Mouse (Mus musculus) heart, embryonic 14.5 days (tissue): ENCODE data around the gene Fam214b. TPM values are rescaled to one million over a fixed set of nuclear protein-coding genes. Genes with fewer than 3 reads are reported as not detected.
"Not testable (repeated sequence)": the region's sequence is repeated elsewhere in the genome, so short reads cannot be mapped to it uniquely, and the experiment has no call there.

Experiments
- ATAC-seq: fragments of 200-750 bp; cut with Nextera tagmentation; 2 replicates; pipeline ENCODE4 v1.8.0; 2017; ENCODE audit warnings: low read depth, moderate TSS enrichment; ENCODE audit not compliant: insufficient number of reproducible peaks, insufficient read depth, low FRiP score
- H3K27ac ChIP-seq, 2 experiments: fragments of 200-500 bp in 1 of 2; fragments of 300-500 bp in 1 of 2; sonication (generic) in 1 of 2; replicated peaks in 1 of 2; 2 replicates each; pipeline ENCODE4 v1.5.1; 2012 to 2014; ENCODE audit warnings: low read depth in 2 of 2, low read length in 2 of 2, control low read depth in 1 of 2, mild to moderate bottlenecking in 1 of 2, mixed read lengths in 1 of 2; ENCODE audit not compliant: control insufficient read depth in 1 of 2, insufficient read depth in 1 of 2
- H3K27me3 ChIP-seq: fragments of 300-500 bp; sonication (generic); 2 replicates; pipeline ENCODE4 v1.6.1; 2014; ENCODE audit warnings: mild to moderate bottlenecking, low read length, control low read depth; ENCODE audit not compliant: control insufficient read depth, insufficient read depth
- H3K36me3 ChIP-seq: fragments of 300-500 bp; sonication (generic); 2 replicates; pipeline ENCODE4 v1.6.1; 2014; ENCODE audit warnings: mild to moderate bottlenecking, control low read depth, low read length, mixed read lengths; ENCODE audit not compliant: control insufficient read depth, insufficient read depth
- H3K4me1 ChIP-seq, 2 experiments: fragments of 200-500 bp in 1 of 2; fragments of 300-500 bp in 1 of 2; sonication (generic) in 1 of 2; 2 replicates each; pipeline ENCODE4 v1.6.1; 2012 to 2014; ENCODE audit warnings: low read length in 2 of 2, control low read depth in 1 of 2, mixed read lengths in 1 of 2; ENCODE audit not compliant: control insufficient read depth in 2 of 2, insufficient read depth in 2 of 2
- H3K4me2 ChIP-seq: fragments of 300-500 bp; sonication (generic); 2 replicates; pipeline ENCODE4 v1.6.1; 2014; ENCODE audit warnings: mild to moderate bottlenecking, low read length
- H3K4me3 ChIP-seq, 2 experiments: fragments of 200-500 bp in 1 of 2; fragments of 300-500 bp in 1 of 2; sonication (generic) in 1 of 2; 2 replicates each; pipeline ENCODE4 v1.5.1; 2012 to 2014; ENCODE audit warnings: low read length in 2 of 2, mild to moderate bottlenecking in 2 of 2, control low read depth in 1 of 2, low read depth in 1 of 2, moderate library complexity in 1 of 2; ENCODE audit not compliant: control insufficient read depth in 1 of 2, insufficient read depth in 1 of 2
- H3K9ac ChIP-seq: fragments of 300-500 bp; sonication (generic); 2 replicates; pipeline ENCODE4 v1.6.1; 2014; ENCODE audit warnings: mild to moderate bottlenecking, low read length
- H3K9me3 ChIP-seq: fragments of 300-500 bp; sonication (generic); 2 replicates; pipeline ENCODE4 v1.6.1; 2016; ENCODE audit warnings: low read length, control low read depth; ENCODE audit not compliant: control insufficient read depth
- WGBS: fragments of 180-500 bp; shearing (Covaris S2); extraction: QIAGEN DNeasy Blood & Tissue Kit; methylation state at CpG from one replicate; pipeline ENCODE4 v1.1.7; 2014; 5-methylcytosine and 5-hydroxymethylcytosine counted together
- polyA plus RNA-seq: library from polyadenylated mRNA; unstranded; fragments of >200 nt; fragmentation: Nextera tagmentation; extraction: Ambion mirVana; gene quantifications from 2 replicates; pipeline ENCODE4 v1.2.1, GENCODE M21; 2014

Fam214b gene
- polyA plus RNA-seq, 1 experiment from 2014 or later: 12.0 TPM

GRCm38 (mm10) chr4:43004951-43005350 lies 41.1 kb downstream of the Fam214b start:
- no peak overlapping the region for H3K27ac ChIP-seq
- ATAC-seq: no peak
- H3K9ac ChIP-seq: no peak overlapping the region
- H3K27me3 ChIP-seq: no peaks in the 10 kb centered on the region
- no peak overlapping the region for H3K4me2 ChIP-seq
- peaks cover 4 to 7% of the 10 kb centered on the region in 2 experiments; a peak in 2 of 4 replicates for H3K4me1 ChIP-seq
- no peak overlapping the region for H3K4me3 ChIP-seq
- peaks cover 10% of the 10 kb centered on the region; the same call in 1 of the 2 replicates for H3K36me3 ChIP-seq
- 91% methylated on average over 3 of the region's 3 CpGs for WGBS
- no peaks in the 10 kb centered on the region for H3K9me3 ChIP-seq

- Histone ChIP-seq H3K27me3 (no peaks in the 10 kb centered on the region), H3K36me3 (peaks cover 10% of the 10 kb centered on the region; the same call in 1 of the 2 replicates), H3K27ac (no peak overlapping the region), H3K4me1 (peaks cover 4 to 9% of the 10 kb centered on the region in 2 experiments), H3K9ac (no peak overlapping the region), H3K9me3 (no peaks in the 10 kb centered on the region), H3K4me2 (no peak overlapping the region), H3K4me3 (no peak overlapping the region)
- no peak for ATAC-seq
- 74% methylated on average over 12 of the region's 12 CpGs for WGBS
These were observed 43.1 kb downstream of the Fam214b start for GRCm38 (mm10) chr4:43002756-43003439.

GRCm38 (mm10) chr4:43001272-43001671 lies 44.7 kb downstream of the Fam214b start:
- Histone ChIP-seq H3K4me3 (no peak overlapping the region), H3K4me2 (no peak overlapping the region), H3K36me3 (peaks cover 13% of the 10 kb centered on the region), H3K27ac (no peak overlapping the region), H3K4me1 (peaks cover 4 to 19% of the 10 kb centered on the region in 2 experiments), H3K9me3 (no peaks in the 10 kb centered on the region), H3K9ac (no peak overlapping the region), H3K27me3 (no peaks in the 10 kb centered on the region)
- no peak for ATAC-seq
- 79% methylated on average over 2 of the region's 2 CpGs for WGBS

DNA sequence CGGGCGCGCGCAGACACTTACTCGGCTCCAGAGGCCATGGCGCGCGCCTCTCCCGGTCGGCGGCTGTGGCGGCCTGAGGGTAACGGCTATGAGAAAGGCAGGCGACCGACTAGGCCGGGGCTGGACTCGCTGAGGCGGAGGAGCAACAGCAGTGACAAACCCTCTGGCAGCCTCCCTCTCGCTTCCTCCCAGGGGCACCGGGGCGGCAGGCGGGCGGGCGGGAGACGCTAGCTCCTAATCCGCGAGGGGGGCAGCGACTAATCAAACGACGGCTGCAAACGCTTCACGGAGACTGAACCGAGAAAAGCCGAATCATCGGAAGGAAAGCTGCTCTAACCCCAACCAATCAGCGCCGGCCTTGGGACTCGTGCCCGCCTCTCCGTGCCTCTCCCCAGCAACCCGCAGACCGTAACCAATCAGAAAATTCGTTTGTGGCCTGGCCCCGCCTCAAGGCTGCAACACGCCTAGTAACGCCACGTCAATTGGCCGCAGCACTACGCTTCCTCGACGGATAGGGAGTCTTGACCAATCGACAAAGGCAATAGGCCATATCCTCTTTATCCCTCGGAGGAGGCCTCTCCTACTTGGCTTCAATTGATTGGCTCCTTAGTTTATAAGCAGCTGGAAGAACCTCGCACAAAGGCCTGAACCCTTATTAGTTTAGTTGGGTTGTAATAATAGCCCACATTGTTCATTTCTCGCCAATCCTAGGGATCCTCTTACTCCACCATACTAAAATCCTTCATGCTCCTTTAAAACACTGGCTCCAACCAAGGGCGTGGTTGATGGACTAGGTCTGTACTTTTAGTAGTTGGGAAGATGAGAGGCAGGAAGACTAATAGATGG lies 45.7 kb downstream of the Fam214b start, which contains the start of gene Vcp:
Vcp (minus strand) TSS at position 367 of the 846 bp plus-strand sequence.
- Histone ChIP-seq H3K4me1 (peaks cover 4 to 19% of the 10 kb centered on the region in 2 experiments), H3K4me2 (peak within 1 kb of the TSS; percentile 74), H3K4me3 (peak within 1 kb of the TSS; percentile 66 to 90), H3K36me3 (peaks cover 21% of the 10 kb centered on the region), H3K9ac (peak within 1 kb of the TSS; percentile 89), H3K27ac (peak within 1 kb of the TSS; percentile 97)
- peak; percentile 97 for ATAC-seq
- H3K27me3 ChIP-seq, H3K9me3 ChIP-seq: not testable (repeated sequence)
- 1% methylated on average over 45 of the region's 56 CpGs for WGBS

DNA sequence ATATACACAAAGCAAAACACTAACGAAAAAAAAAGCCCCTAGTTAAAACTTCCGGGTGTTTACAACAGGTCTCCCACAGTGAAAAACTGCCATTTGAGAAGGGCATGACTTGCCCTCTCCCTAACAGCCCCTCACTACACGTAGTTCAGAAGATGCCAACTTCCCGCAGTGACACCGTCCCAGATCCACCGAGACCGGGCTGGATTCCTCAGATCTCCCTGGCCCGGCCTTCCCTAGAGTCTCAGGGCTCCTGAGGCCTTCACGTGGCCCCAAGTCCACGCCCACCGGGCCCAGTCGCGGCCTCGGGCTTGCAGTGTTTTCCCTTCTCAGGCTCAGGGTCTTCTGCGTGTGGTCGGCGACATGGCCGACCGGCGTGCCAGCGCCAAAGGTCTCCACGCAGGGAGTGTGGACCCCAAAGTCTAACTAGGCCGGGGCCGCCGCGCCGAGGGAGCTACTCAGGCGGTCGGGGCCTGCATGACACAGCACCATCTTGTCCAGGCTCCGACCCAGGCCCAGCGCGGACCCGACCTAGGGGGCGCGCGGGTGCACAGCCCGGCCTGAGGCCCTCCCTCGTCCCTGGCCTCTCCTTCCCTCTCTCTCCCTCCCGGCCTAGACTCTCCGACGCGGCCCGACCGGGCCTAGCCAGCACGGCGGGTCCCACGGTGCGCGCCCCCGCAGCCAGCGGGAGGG lies 46.4 kb downstream of the Fam214b start:
- Histone ChIP-seq H3K27ac (peak overlapping the region; percentile 97), H3K4me1 (peaks cover 4 to 19% of the 10 kb centered on the region in 2 experiments), H3K4me2 (peak overlapping the region; percentile 74), H3K9me3 (no peaks in the 10 kb centered on the region), H3K9ac (peak overlapping the region; percentile 89), H3K4me3 (peak overlapping the region; percentile 66 to 90), H3K27me3 (no peaks in the 10 kb centered on the region), H3K36me3 (peaks cover 25% of the 10 kb centered on the region)
- ATAC-seq: peak; percentile 84
- under 1% methylated on average over 51 of the region's 51 CpGs for WGBS

GRCm38 (mm10) chr4:42998022-42998421 lies 48.0 kb downstream of the Fam214b start:
- peaks cover 4 to 19% of the 10 kb centered on the region in 2 experiments for H3K4me1 ChIP-seq
- no peak for ATAC-seq
- no peaks in the 10 kb centered on the region for H3K27me3 ChIP-seq
- peak overlapping the region; percentile 74 for H3K4me2 ChIP-seq
- H3K4me3 ChIP-seq: peak overlapping the region in 1 of 2 experiments; percentile 66; a peak in 2 of 4 replicates
- peak overlapping the region; percentile 66 to 97 for H3K27ac ChIP-seq
- no peaks in the 10 kb centered on the region for H3K9me3 ChIP-seq
- H3K36me3 ChIP-seq: peaks cover 41% of the 10 kb centered on the region
- 22% methylated on average over 2 of the region's 2 CpGs for WGBS
- H3K9ac ChIP-seq: peak overlapping the region; percentile 89

- Histone ChIP-seq H3K36me3 (peaks cover 100% of the 10 kb centered on the region), H3K27ac (no peak overlapping the region), H3K9ac (no peak overlapping the region), H3K9me3 (no peaks in the 10 kb centered on the region), H3K27me3 (no peaks in the 10 kb centered on the region), H3K4me2 (no peak overlapping the region), H3K4me3 (no peak overlapping the region), H3K4me1 (no peaks in the 10 kb centered on the region)
- no peak for ATAC-seq
- WGBS: 84% methylated on average over 1 of the region's 1 CpGs
These were observed 57.7 kb downstream of the Fam214b start for GRCm38 (mm10) chr4:42988296-42988695.
